Mouse (Mus musculus) lung, postnatal 0 days (tissue): Measurements from ENCODE around the gene Lifr. TPM values are rescaled to one million over a fixed set of nuclear protein-coding genes. Genes with fewer than 3 reads are reported as not detected.

ENCODE experiments used
- ATAC-seq: fragments of 200-750 bp; cut with Nextera tagmentation; 2 replicates; pipeline ENCODE4 v1.8.0; 2017; ENCODE audit warnings: moderate library complexity
- DNase-seq: peaks from one replicate; pipeline ENCODE4 v3.0.0-alpha.2; 2016; ENCODE audit warnings: low spot score
- H3K27ac ChIP-seq: fragments of 300-500 bp; sonication (generic); 2 replicates; pipeline ENCODE4 v1.5.1; 2014; ENCODE audit warnings: antibody characterized with exemption, mild to moderate bottlenecking, low read length, mixed read lengths
- H3K27me3 ChIP-seq: fragments of 300-500 bp; sonication (generic); replicated peaks from 2 replicates; pipeline ENCODE4 v1.6.1; 2014; ENCODE audit warnings: low read length, mixed read lengths; ENCODE audit not compliant: insufficient read depth
- H3K36me3 ChIP-seq: fragments of 300-500 bp; sonication (generic); 2 replicates; pipeline ENCODE4 v1.6.1; 2014; ENCODE audit warnings: low read length, mixed read lengths; ENCODE audit not compliant: insufficient read depth
- H3K4me1 ChIP-seq: fragments of 300-500 bp; sonication (generic); 2 replicates; pipeline ENCODE4 v1.6.1; 2014; ENCODE audit warnings: antibody characterized with exemption, low read depth, low read length, mixed read lengths; ENCODE audit not compliant: insufficient read depth
- H3K4me2 ChIP-seq: fragments of 300-500 bp; sonication (generic); replicated peaks from 2 replicates; pipeline ENCODE4 v1.6.1; 2014; ENCODE audit warnings: low read depth, mild to moderate bottlenecking, low read length, moderate library complexity, mixed read lengths
- H3K4me3 ChIP-seq: fragments of 300-500 bp; sonication (generic); 2 replicates; pipeline ENCODE4 v1.5.1; 2014; ENCODE audit warnings: low read depth, low read length
- H3K9ac ChIP-seq: fragments of 300-500 bp; sonication (generic); replicated peaks from 2 replicates; pipeline ENCODE4 v1.6.1; 2014; ENCODE audit warnings: low read depth, mild to moderate bottlenecking
- H3K9me3 ChIP-seq: fragments of 300-500 bp; sonication (generic); 2 replicates; pipeline ENCODE4 v1.6.1; 2016; ENCODE audit warnings: low read length, mixed read lengths
- CTCF ChIP-seq: IDR thresholded peaks from 2 replicates; pipeline ENCODE4 v1.5.1; 2016; ENCODE audit warnings: antibody characterized with exemption, mild to moderate bottlenecking
- EP300 ChIP-seq: IDR thresholded peaks from 2 replicates; pipeline ENCODE4 v1.6.1; 2016; ENCODE audit warnings: antibody characterized with exemption, mild to moderate bottlenecking, control low read depth
- WGBS: fragments of 180-500 bp; shearing (Covaris S2); extraction: QIAGEN DNeasy Blood & Tissue Kit; methylation state at CpG from one replicate; pipeline ENCODE4 v1.1.7; 2014; 5-methylcytosine and 5-hydroxymethylcytosine counted together
- polyA plus RNA-seq: library from polyadenylated mRNA; unstranded; fragments of >200 nt; fragmentation: Nextera tagmentation; extraction: Ambion mirVana; gene quantifications from 2 replicates; pipeline ENCODE4 v1.2.1, GENCODE M21; 2015

Lifr gene
- polyA plus RNA-seq, 1 experiment from 2014 or later: 29.7 TPM

DNA sequence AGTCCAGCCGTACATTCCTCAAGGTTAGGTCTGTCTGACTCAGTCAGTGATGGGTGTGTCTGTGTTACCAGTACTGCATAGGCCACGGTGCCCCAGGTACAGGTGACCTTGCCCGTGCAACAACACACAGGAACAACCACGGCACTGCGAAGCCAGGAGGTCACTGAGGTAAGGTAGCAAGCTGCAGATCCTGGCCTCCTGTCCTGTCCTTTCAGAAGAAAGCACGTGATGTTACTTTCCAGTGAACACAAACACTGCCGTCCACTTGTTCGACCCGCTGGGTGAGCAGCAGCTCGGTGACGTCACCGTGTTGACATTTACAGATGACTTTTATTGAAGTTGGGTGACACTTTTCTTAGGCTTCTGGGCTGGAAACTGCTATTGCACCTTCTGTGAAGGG lies 47.2 kb downstream of the Lifr start:
- Histone ChIP-seq H3K4me1 (peaks cover 12% of the 10 kb centered on the region; the same call in 1 of the 2 replicates), H3K36me3 (no peaks in the 10 kb centered on the region), H3K27ac (no peak overlapping the region), H3K9me3 (no peaks in the 10 kb centered on the region), H3K4me2 (no peak overlapping the region), H3K9ac (no peak overlapping the region), H3K27me3 (no peaks in the 10 kb centered on the region), H3K4me3 (no peak overlapping the region)
- 52% methylated on average over 12 of the region's 12 CpGs for WGBS
- peak; percentile 71 for DNase-seq
- ATAC-seq: peak; percentile 47
- no peak for TF ChIP-seq CTCF
- TF ChIP-seq EP300: 0 out of 2 replicates have a peak, but pooled peaks have one; percentile 9

DNA sequence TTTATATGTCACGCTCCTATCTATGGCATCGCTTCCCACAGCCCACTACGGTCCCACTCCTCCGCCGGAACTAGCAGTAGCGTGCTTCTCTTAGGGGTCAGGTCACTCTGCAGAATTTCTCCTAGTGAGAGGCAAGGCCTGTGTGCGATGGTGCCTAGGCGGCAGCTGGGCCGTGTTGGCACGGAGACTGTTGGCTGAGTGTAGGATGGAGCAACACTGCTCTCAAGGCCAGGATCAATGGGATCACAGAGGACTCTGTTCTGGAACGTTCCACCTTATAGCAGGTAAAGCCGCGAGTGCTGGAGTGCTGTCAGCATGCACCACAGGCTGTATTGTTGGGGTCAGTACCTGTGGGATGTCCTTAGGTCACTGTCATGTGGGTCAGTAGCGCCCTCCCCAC lies 48.1 kb downstream of the Lifr start:
- Histone ChIP-seq H3K27me3 (no peaks in the 10 kb centered on the region), H3K4me2 (no peak overlapping the region), H3K4me1 (peaks cover 7% of the 10 kb centered on the region; the same call in 1 of the 2 replicates), H3K9ac (no peak overlapping the region), H3K9me3 (no peaks in the 10 kb centered on the region), H3K27ac (no peak overlapping the region), H3K36me3 (no peaks in the 10 kb centered on the region), H3K4me3 (no peak overlapping the region)
- ATAC-seq: no peak
- DNase-seq: peak; percentile 45
- WGBS: 76% methylated on average over 14 of the region's 14 CpGs
- TF ChIP-seq EP300 (no peak), CTCF (no peak)

DNA sequence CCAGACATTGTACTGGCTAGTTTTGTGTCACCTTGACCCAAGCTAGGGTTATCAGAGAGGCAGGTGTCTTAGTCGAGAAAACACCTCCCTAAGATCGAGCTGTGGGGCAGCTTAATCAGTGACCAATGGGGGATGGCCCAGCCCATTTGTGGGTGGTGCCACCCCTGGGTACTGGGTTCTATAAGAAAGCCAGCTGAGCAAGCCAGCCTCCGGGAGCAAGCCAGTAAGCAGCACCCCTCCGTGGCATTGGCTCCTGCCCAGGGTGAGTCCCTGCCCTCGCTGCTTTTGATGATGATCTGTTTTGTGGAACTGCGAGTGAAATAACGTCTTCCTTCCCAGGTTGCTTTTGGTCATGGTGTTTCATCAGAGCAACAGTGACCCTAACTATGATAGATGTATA lies 49.9 kb downstream of the Lifr start:
- H3K27ac ChIP-seq: no peak overlapping the region
- peaks cover 16% of the 10 kb centered on the region for H3K4me1 ChIP-seq
- no peaks in the 10 kb centered on the region for H3K27me3 ChIP-seq
- DNase-seq (no peak), ATAC-seq (no peak)
- no peak overlapping the region for H3K4me3 ChIP-seq
- 69% methylated on average over 7 of the region's 7 CpGs for WGBS
- no peaks in the 10 kb centered on the region for H3K36me3 ChIP-seq
- H3K9me3 ChIP-seq: no peaks in the 10 kb centered on the region
- TF ChIP-seq EP300: no peak
- TF ChIP-seq CTCF: no peak
- no peak overlapping the region for H3K4me2 ChIP-seq
- no peak overlapping the region for H3K9ac ChIP-seq

DNA sequence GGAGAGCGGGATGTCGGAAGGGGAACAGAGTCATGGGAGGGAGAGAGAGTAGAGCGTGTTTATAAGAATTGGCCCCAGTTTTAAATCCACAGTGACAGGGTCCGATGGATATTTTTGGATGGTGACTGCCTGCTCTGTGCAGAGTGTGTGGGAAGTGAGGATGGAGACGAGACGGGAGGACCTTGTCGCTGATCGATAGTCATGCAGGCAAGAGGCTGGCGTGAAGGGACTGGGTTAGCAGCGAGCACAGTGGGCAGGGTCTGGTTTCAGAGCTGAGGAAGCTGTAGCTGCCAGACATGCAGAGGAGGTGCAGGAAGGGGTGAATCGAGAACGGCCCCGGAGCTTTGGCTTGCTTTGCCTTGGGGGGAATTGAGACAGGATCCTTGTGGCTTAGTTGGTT lies 50.8 kb downstream of the Lifr start:
- Histone ChIP-seq H3K27ac (no peak overlapping the region), H3K9me3 (no peaks in the 10 kb centered on the region), H3K4me2 (no peak overlapping the region), H3K27me3 (no peaks in the 10 kb centered on the region), H3K36me3 (no peaks in the 10 kb centered on the region), H3K9ac (no peak overlapping the region), H3K4me1 (peaks cover 22% of the 10 kb centered on the region), H3K4me3 (no peak overlapping the region)
- no peak for ATAC-seq
- DNase-seq: no peak
- WGBS: 64% methylated on average over 13 of the region's 13 CpGs
- TF ChIP-seq CTCF (no peak), EP300 (no peak)

DNA sequence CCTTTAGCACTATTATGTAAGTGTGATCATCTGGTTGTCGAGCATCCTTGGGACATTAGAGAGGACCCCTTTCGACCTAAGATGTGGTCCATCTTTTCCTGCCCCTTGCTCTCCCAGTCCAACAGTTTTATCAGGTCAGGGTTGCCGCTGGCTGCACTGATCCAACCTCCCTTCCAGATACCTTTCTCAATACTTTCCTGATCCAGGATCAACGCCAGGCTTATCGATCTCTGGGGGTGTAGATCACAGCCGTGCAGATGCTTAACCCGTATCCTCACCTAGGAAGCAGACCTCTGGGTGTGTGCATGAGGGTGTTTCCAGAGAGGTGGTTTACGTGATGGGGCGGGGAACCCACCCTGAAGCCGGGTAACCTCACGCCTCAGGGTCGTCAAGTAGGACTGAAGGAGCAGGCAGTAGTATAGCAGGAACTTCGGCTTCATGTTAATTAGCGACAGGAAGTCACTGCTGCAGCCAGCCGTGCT lies 53.3 kb downstream of the Lifr start:
- 42% methylated on average over 15 of the region's 15 CpGs for WGBS
- H3K36me3 ChIP-seq: no peaks in the 10 kb centered on the region
- no peak overlapping the region for H3K4me3 ChIP-seq
- no peak for TF ChIP-seq CTCF
- TF ChIP-seq EP300: no peak
- H3K4me2 ChIP-seq: no peak overlapping the region
- no peaks in the 10 kb centered on the region for H3K9me3 ChIP-seq
- H3K27ac ChIP-seq: no peak overlapping the region
- peaks cover 24% of the 10 kb centered on the region for H3K4me1 ChIP-seq
- no peaks in the 10 kb centered on the region for H3K27me3 ChIP-seq
- DNase-seq: no peak
- H3K9ac ChIP-seq: no peak overlapping the region
- no peak for ATAC-seq

DNA sequence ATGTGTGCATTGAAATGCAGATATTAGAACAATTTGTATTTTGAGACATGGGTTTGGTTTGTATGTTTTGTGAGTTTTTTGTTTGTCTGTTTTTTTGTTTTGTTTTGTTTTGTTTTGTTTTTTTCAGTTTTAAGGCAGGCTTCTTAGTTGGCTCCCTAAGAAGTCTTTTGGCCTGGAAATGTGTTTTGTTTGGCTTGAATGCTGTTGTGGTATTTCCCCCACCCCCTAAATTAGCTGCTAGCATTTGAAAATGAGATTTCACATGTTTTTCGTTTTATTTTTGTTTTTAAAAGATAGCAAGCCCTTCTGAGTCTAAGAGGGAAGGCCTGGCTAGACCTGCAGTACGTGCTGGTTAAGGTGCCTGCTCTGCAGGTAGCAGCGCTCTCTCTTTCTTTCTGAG lies 54.1 kb downstream of the Lifr start:
- Histone ChIP-seq H3K36me3 (no peaks in the 10 kb centered on the region), H3K9me3 (no peaks in the 10 kb centered on the region), H3K4me3 (no peak overlapping the region), H3K9ac (no peak overlapping the region), H3K27ac (peak overlapping the region; percentile 8; the same call in 1 of the 2 replicates), H3K27me3 (no peaks in the 10 kb centered on the region), H3K4me1 (peaks cover 24% of the 10 kb centered on the region), H3K4me2 (peak overlapping the region; percentile 30; the same call in 1 of the 2 replicates)
- no peak for ATAC-seq
- no peak for TF ChIP-seq CTCF
- no peak for TF ChIP-seq EP300
- DNase-seq: peak; percentile 41
- WGBS: 52% methylated on average over 3 of the region's 3 CpGs

DNA sequence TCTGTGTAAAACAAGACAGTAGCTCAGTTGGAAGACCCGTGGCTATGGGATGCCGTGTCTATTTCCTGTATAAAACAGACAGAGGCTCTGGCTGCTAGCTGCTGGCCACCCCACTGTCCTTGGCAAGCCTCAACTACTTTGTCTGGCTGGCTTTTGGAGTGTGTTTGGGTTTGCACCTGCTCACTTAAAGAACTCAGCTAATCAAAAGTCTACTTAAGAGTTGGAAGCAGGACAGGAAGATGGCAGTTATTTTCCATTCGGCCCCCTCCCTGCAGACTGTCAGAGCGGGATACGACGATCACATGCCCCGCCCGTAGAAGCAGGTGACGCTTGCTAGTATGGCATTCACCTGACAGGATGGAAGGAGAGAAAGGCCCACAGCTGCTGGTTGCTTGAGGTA lies 54.5 kb downstream of the Lifr start:
- Histone ChIP-seq H3K4me3 (no peak overlapping the region), H3K36me3 (no peaks in the 10 kb centered on the region), H3K9ac (no peak overlapping the region), H3K9me3 (no peaks in the 10 kb centered on the region), H3K4me1 (peaks cover 24% of the 10 kb centered on the region), H3K27me3 (no peaks in the 10 kb centered on the region), H3K4me2 (peak overlapping the region; percentile 30; the same call in 1 of the 2 replicates), H3K27ac (peak overlapping the region; percentile 8; the same call in 1 of the 2 replicates)
- ATAC-seq (peak; percentile 14; the same call in 1 of the 2 replicates), DNase-seq (no peak)
- TF ChIP-seq EP300 (no peak), CTCF (no peak)
- WGBS: 38% methylated on average over 9 of the region's 9 CpGs
